Mouse (Mus musculus) intestine, embryonic 14.5 days (tissue): ENCODE measurements around the gene Draxin. TPM values are rescaled to one million over a fixed set of nuclear protein-coding genes. Genes with fewer than 3 reads are reported as not detected.
"Not testable (repeated sequence)": the region's sequence is repeated elsewhere in the genome, so short reads cannot be mapped to it uniquely, and the experiment has no call there.

Source experiments
- ATAC-seq: fragments of 200-750 bp; cut with Nextera tagmentation; replicated peaks from 2 replicates; pipeline ENCODE4 v1.8.0; 2017; ENCODE audit warnings: low read depth, moderate number of reproducible peaks, moderate TSS enrichment, moderate library complexity; ENCODE audit not compliant: low FRiP score, low TSS enrichment
- DNase-seq: peaks from one replicate; pipeline ENCODE4 v3.0.0-alpha.2; 2018; ENCODE audit warnings: low spot score
- H3K27ac ChIP-seq: fragments of 300-500 bp; sonication (generic); 2 replicates; pipeline ENCODE4 v1.5.1; 2014; ENCODE audit warnings: low read depth, mild to moderate bottlenecking, control low read depth
- H3K27me3 ChIP-seq: fragments of 300-500 bp; sonication (generic); replicated peaks from 2 replicates; pipeline ENCODE4 v1.6.1; 2014; ENCODE audit warnings: low read length, control low read depth; ENCODE audit not compliant: control insufficient read depth, insufficient read depth
- H3K36me3 ChIP-seq: fragments of 300-500 bp; sonication (generic); 2 replicates; pipeline ENCODE4 v1.6.1; 2014; ENCODE audit warnings: low read length, control low read depth; ENCODE audit not compliant: control insufficient read depth, insufficient read depth
- H3K4me1 ChIP-seq: fragments of 300-500 bp; sonication (generic); replicated peaks from 2 replicates; pipeline ENCODE4 v1.6.1; 2014; ENCODE audit warnings: low read length, control low read depth, mixed read lengths; ENCODE audit not compliant: control insufficient read depth, insufficient read depth
- H3K4me2 ChIP-seq: fragments of 300-500 bp; sonication (generic); 2 replicates; pipeline ENCODE4 v1.6.1; 2014; ENCODE audit warnings: low read length
- H3K4me3 ChIP-seq: fragments of 300-500 bp; sonication (generic); 2 replicates; pipeline ENCODE4 v1.5.1; 2014; ENCODE audit warnings: low read depth, low read length, control low read depth, mixed read lengths
- H3K9ac ChIP-seq: fragments of 300-500 bp; sonication (generic); 2 replicates; pipeline ENCODE4 v1.6.1; 2014; ENCODE audit warnings: mild to moderate bottlenecking, low read length
- H3K9me3 ChIP-seq: fragments of 300-500 bp; sonication (generic); 2 replicates; pipeline ENCODE4 v1.6.1; 2016; ENCODE audit warnings: low read length, control low read depth; ENCODE audit not compliant: control insufficient read depth
- WGBS: fragments of 180-500 bp; shearing (Covaris S2); extraction: QIAGEN DNeasy Blood & Tissue Kit; methylation state at CpG from one replicate; pipeline ENCODE4 v1.1.7; 2014; 5-methylcytosine and 5-hydroxymethylcytosine counted together
- polyA plus RNA-seq: library from polyadenylated mRNA; unstranded; fragments of >200 nt; fragmentation: Nextera tagmentation; extraction: Ambion mirVana; gene quantifications from 2 replicates; pipeline ENCODE4 v1.2.1, GENCODE M21; 2014

The Draxin gene
- polyA plus RNA-seq: 0.19 and 0.34 TPM in 2 replicates

DNA sequence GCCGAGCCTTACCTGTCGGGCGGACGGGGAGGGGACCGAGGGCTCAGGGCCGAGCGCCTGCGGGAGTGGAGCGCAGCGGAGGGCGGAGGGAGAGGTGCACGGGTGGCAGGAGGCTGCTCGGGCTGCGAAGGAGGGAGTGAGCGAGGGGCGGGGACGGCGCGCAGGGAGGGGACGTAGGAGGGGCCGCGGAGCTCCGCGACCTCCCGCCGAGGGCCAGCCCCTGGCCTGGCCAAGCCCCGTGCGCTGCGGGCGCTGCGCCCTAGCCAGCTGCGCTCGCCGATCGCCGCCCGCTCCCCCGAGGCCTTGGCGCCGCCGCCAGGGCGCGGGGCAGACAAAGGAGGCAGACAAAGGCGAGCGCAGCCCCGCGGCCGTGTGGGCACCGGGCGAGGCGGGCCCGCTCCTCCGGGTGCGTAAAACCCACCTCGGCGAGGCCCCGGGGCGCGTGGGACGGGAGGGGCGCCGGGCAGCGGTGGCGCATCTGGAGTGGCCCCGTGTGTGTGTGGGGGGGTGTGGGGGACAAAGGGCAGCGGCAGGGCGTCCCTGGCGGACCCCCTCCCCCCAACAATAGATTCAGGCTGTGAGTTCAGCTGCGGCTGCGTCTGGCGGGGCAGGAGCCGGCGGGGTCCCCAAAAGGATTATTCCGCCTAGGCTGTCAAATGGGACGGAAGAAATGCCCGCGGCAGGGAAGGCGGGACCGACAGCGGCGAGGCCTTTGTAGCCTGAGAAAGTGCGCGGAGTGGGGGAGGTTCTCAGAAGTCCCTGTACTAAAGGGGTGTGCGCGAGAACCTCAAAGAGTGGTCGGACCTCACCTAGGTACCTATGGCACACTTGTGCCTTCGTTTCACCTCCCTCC, at the start of gene Draxin:
Gene Draxin (minus strand): TSS at position 138 of the 853 bp plus-strand sequence.
- ATAC-seq: peak; percentile 86
- Histone ChIP-seq H3K4me2 (peak within 1 kb of the TSS; percentile 98), H3K36me3 (no peaks in the 10 kb centered on the region), H3K27me3 (peaks cover 44% of the 10 kb centered on the region), H3K9ac (peak within 1 kb of the TSS; percentile 59), H3K4me3 (peak within 1 kb of the TSS; percentile 57), H3K27ac (no peak within 1 kb of the TSS), H3K4me1 (no peaks in the 10 kb centered on the region), H3K9me3 (no peaks in the 10 kb centered on the region)
- DNase-seq: peak; percentile 67
- under 1% methylated on average over 66 of the region's 87 CpGs for WGBS

GRCm38 (mm10) chr4:148177716-148178115, 47.2 kb upstream of the Draxin start:
- no peak for ATAC-seq
- Histone ChIP-seq H3K36me3 (no peaks in the 10 kb centered on the region), H3K4me3 (no peak overlapping the region), H3K4me2 (no peak overlapping the region), H3K4me1 (no peaks in the 10 kb centered on the region), H3K27ac (no peak overlapping the region), H3K9me3 (no peaks in the 10 kb centered on the region), H3K9ac (no peak overlapping the region), H3K27me3 (peaks cover 37% of the 10 kb centered on the region)
- DNase-seq: no peak

DNA sequence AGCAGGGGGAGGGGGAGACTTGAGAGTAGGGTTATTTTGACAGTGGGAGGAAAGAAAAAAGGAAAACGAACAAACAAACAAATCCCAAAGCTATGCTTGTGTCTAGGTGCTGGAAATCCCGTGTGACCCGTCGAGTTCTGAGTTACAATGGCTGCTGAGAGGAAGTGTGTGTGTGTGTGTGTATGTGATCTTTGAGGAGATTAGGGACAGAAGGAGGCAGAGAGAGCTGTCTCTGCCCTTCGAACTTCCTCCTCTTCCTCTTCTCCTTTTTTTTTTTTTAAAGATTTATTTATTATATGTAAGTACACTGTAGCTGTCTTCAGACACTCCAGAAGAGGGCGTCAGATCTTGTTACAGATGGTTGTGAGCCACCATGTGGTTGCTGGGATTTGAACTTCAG, 46.1 kb upstream of the Draxin start:
- peaks cover 48% of the 10 kb centered on the region for H3K27me3 ChIP-seq
- H3K36me3 ChIP-seq, H3K4me2 ChIP-seq, DNase-seq, H3K9me3 ChIP-seq, ATAC-seq, H3K4me1 ChIP-seq, H3K27ac ChIP-seq, H3K4me3 ChIP-seq, H3K9ac ChIP-seq: not testable (repeated sequence)
- 62% methylated on average over 5 of the region's 6 CpGs for WGBS

GRCm38 (mm10) chr4:148174495-148174862, 44.0 kb upstream of the Draxin start:
- DNase-seq (no peak), ATAC-seq (no peak)
- Histone ChIP-seq H3K4me3 (no peak overlapping the region), H3K9me3 (no peaks in the 10 kb centered on the region), H3K4me1 (no peaks in the 10 kb centered on the region), H3K27me3 (peaks cover 65% of the 10 kb centered on the region), H3K4me2 (no peak overlapping the region), H3K27ac (no peak overlapping the region), H3K36me3 (no peaks in the 10 kb centered on the region), H3K9ac (no peak overlapping the region)
- WGBS: 18% methylated on average over 12 of the region's 12 CpGs

DNA sequence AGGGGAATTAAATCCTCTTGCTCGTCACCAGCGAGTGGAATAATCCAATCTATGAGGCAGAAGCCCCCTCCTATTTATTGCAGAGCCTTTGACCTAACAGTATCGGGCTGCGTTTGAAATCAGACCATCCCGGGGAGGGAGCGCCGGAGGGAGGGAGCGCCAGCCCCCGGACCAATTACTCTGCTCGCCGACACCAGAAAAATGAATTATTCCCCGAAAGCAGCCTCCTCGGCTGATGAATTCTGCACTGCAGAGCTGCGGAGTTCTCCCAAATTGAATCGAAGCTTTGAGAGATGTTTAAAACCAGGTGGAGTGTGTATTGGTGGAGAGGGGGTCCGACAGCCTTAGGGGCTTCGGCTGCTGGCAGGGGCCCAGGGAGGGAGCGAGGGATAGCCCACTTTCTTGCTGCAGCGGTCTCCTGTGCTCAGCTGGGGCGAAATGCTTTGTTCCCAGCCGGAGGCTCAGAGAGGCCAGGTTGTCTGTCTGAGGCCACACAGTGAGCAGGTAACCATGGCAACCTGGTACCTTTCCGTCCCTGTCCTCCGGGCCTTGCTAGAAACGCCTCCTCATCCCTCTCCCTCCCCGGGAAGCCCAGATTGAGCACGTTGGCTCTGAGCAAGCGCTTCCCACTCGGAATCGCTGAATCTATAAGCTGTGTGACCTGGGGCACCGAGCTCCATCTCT, 43.5 kb upstream of the Draxin start:
- no peaks in the 10 kb centered on the region for H3K9me3 ChIP-seq
- ATAC-seq: no peak
- no peaks in the 10 kb centered on the region for H3K36me3 ChIP-seq
- 3% methylated on average over 29 of the region's 30 CpGs for WGBS
- H3K27me3 ChIP-seq: peaks cover 68% of the 10 kb centered on the region
- DNase-seq: no peak
- H3K4me2 ChIP-seq: peak overlapping the region; percentile 12; the same call in 1 of the 2 replicates
- H3K4me3 ChIP-seq: no peak overlapping the region
- H3K4me1 ChIP-seq: no peaks in the 10 kb centered on the region
- no peak overlapping the region for H3K27ac ChIP-seq
- no peak overlapping the region for H3K9ac ChIP-seq

DNA sequence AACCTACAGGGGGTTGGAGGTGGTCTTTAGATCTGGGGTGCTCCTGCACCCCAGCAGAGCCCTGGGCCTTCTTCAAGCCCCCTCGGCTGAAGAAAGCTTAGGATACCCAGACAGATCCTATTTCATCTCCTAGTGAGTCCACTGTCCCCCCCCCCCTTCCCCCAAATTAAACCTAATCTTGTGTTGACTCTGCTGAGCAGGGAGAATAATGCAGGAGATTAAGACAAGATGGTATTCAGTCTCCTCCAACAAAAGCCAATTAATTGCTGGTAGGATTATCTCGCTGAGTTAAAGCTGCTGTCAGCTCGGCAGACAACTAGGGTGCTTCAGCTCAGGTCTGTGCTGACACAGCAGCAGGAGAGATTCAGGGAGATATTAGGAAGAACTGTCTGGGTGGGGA, 40.8 kb upstream of the Draxin start:
- ATAC-seq: no peak
- no peaks in the 10 kb centered on the region for H3K9me3 ChIP-seq
- 50% methylated on average over 3 of the region's 3 CpGs for WGBS

GRCm38 (mm10) chr4:148170842-148171241, 40.3 kb upstream of the Draxin start:
- peak; percentile 80 for DNase-seq
- 5% methylated on average over 2 of the region's 2 CpGs for WGBS
- Histone ChIP-seq H3K27me3 (peaks cover 82% of the 10 kb centered on the region), H3K9ac (no peak overlapping the region), H3K9me3 (no peaks in the 10 kb centered on the region), H3K4me3 (no peak overlapping the region), H3K27ac (no peak overlapping the region), H3K4me1 (no peaks in the 10 kb centered on the region), H3K36me3 (no peaks in the 10 kb centered on the region), H3K4me2 (no peak overlapping the region)
- ATAC-seq: no peak

More for the DNA sequence above, 40.8 kb upstream of the Draxin start:
- Histone ChIP-seq H3K9ac (no peak overlapping the region), H3K27me3 (peaks cover 82% of the 10 kb centered on the region), H3K4me1 (no peaks in the 10 kb centered on the region), H3K36me3 (no peaks in the 10 kb centered on the region), H3K4me3 (no peak overlapping the region), H3K27ac (no peak overlapping the region), H3K4me2 (no peak overlapping the region)
- DNase-seq: no peak

- H3K27me3 ChIP-seq: peaks cover 82% of the 10 kb centered on the region
- DNase-seq: no peak
- H3K36me3 ChIP-seq: no peaks in the 10 kb centered on the region
- H3K9me3 ChIP-seq: no peaks in the 10 kb centered on the region
- H3K4me2 ChIP-seq: no peak overlapping the region
- no peak overlapping the region for H3K27ac ChIP-seq
- ATAC-seq: no peak
- H3K4me1 ChIP-seq: no peaks in the 10 kb centered on the region
- no peak overlapping the region for H3K9ac ChIP-seq
- 25% methylated on average over 15 of the region's 15 CpGs for WGBS
- no peak overlapping the region for H3K4me3 ChIP-seq
Observed at GRCm38 (mm10) chr4:148169586-148169985, 39.1 kb upstream of the Draxin start.
